Mouse (Mus musculus): ENCODE results near the gene Tuba1b. TPM values are rescaled to one million over a fixed set of nuclear protein-coding genes. Genes with fewer than 3 reads are reported as not detected.

The Tuba1b gene
- polyA plus RNA-seq, 1 experiment, result 694 TPM

DNA sequence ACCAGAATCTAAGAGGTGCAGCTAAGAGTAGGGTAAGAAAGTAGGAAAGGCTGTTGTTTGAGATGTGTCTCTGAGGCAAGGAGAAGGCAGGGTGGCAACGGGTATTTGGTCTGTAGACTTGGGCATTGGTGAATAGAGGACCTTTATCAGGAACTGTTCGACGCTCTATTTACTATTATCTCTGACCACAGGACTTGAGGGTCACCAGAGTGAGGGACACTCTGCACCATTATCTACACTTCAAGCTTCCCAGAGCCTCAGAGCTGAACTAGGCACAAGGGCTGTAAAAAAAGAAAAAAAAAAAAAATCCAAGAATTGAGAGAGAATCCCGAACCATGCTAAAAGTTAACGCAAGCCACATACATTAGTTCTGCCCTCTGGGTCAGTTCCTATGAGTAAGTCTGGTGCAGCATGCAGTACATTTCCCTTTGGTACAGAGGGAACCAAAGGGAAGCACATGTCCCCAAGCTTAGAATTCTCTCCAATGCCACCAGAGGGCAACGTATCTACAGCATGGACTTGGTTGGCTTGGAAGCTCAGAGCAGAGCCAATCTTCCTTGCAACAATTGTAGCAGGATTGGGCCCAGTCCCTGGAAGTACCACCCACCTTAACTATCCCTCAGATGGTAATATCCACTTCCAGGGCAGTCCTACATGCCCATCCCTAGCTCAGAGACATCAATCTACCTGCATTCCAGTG, 42.3 kb downstream of the Tuba1b start:
- peak; percentile 54; the same call in 1 of the 2 replicates for TF ChIP-seq CTCF (IDR thresholded peaks at IDR 0.05; ENCODE audit: extremely low read depth, insufficient read depth, insufficient read length, insufficient replicate concordance)
- TF ChIP-seq POLR2A (IDR thresholded peaks at IDR 0.05; ENCODE audit: low read depth, low read length), result no peak
- H3K4me3 ChIP-seq (ENCODE audit: extremely low read depth, insufficient read depth, insufficient read length), result no peak overlapping the region
- peak; percentile 46 to 53 for DNase-seq (ENCODE audit: low read depth in 1 of 2, low spot score in 2 of 2)
- H3K27me3 ChIP-seq (ENCODE audit: control insufficient read depth, insufficient read depth, low read length), result peaks cover 17% of the 10 kb centered on the region
- H3K27ac ChIP-seq (ENCODE audit: insufficient read depth, low read length), result no peak overlapping the region
- peaks cover 10% of the 10 kb centered on the region; the same call in 1 of the 2 replicates for H3K4me1 ChIP-seq (ENCODE audit: control insufficient read depth, insufficient read depth, insufficient read length)
- WGBS, result 26% methylated on average over 6 of the region's 6 CpGs
- H3K36me3 ChIP-seq (ENCODE audit: control insufficient read depth, insufficient read depth, low read length), result no peaks in the 10 kb centered on the region

DNA sequence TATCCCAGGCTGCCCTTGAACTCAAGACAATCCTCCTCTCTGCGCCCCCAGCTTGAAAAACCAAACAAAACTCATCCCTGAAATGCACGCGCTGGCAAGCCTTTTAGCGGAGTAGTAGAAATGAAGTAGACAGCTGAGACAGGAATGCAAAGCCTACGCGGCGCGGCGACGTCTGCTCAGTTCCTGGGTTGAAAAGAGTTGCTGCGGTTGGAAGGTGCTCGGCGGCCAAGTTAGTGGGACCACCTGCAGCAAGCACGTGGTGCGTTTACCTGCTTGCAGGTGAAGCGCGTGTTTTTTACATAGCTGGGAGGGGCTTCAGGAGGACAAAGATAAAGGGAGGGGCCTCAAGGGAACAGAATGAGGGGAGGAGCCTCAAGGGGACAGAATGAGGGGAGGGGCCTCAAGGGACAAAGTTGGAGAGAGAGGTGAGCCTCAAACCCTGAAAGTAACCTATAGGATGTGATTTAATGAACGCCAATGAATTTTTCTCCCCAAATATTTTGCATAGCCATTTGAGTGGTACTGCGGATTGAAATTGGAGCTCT, 43.1 kb downstream of the Tuba1b start:
- Histone ChIP-seq H3K36me3 (ENCODE audit: control insufficient read depth, insufficient read depth, low read length) (no peaks in the 10 kb centered on the region), H3K4me1 (ENCODE audit: control insufficient read depth, insufficient read depth, insufficient read length) (peaks cover 10% of the 10 kb centered on the region; the same call in 1 of the 2 replicates), H3K27me3 (ENCODE audit: control insufficient read depth, insufficient read depth, low read length) (peaks cover 16% of the 10 kb centered on the region), H3K27ac (ENCODE audit: insufficient read depth, low read length) (no peak overlapping the region), H3K4me3 (ENCODE audit: extremely low read depth, insufficient read depth, insufficient read length) (no peak overlapping the region)
- no peak for DNase-seq (ENCODE audit: low read depth in 1 of 2, low spot score in 2 of 2)
- TF ChIP-seq CTCF (IDR thresholded peaks at IDR 0.05; ENCODE audit: extremely low read depth, insufficient read depth, insufficient read length, insufficient replicate concordance), result no peak
- WGBS, result 40% methylated on average over 19 of the region's 19 CpGs

GRCm38 (mm10) chr15:98887526-98887925, 46.8 kb downstream of the Tuba1b start:
- H3K27ac ChIP-seq (ENCODE audit: insufficient read depth, low read length), result no peak overlapping the region
- no peak for TF ChIP-seq CTCF (IDR thresholded peaks at IDR 0.05; ENCODE audit: extremely low read depth, insufficient read depth, insufficient read length, insufficient replicate concordance)
- TF ChIP-seq POLR2A (IDR thresholded peaks at IDR 0.05; ENCODE audit: low read depth, low read length), result no peak
- H3K36me3 ChIP-seq (ENCODE audit: control insufficient read depth, insufficient read depth, low read length), result no peaks in the 10 kb centered on the region
- no peak overlapping the region for H3K4me3 ChIP-seq (ENCODE audit: extremely low read depth, insufficient read depth, insufficient read length)
- WGBS, result 84% methylated on average over 7 of the region's 7 CpGs
- H3K27me3 ChIP-seq (ENCODE audit: control insufficient read depth, insufficient read depth, low read length), result no peaks in the 10 kb centered on the region
- no peak for DNase-seq (ENCODE audit: low read depth in 1 of 2, low spot score in 2 of 2)
- H3K4me1 ChIP-seq (ENCODE audit: control insufficient read depth, insufficient read depth, insufficient read length), result no peaks in the 10 kb centered on the region

GRCm38 (mm10) chr15:98886667-98887387, 47.5 kb downstream of the Tuba1b start:
- Histone ChIP-seq H3K4me1 (ENCODE audit: control insufficient read depth, insufficient read depth, insufficient read length) (no peaks in the 10 kb centered on the region), H3K36me3 (ENCODE audit: control insufficient read depth, insufficient read depth, low read length) (no peaks in the 10 kb centered on the region), H3K27me3 (ENCODE audit: control insufficient read depth, insufficient read depth, low read length) (no peaks in the 10 kb centered on the region), H3K4me3 (ENCODE audit: extremely low read depth, insufficient read depth, insufficient read length) (no peak overlapping the region), H3K27ac (ENCODE audit: insufficient read depth, low read length) (no peak overlapping the region)
- WGBS, result 78% methylated on average over 8 of the region's 8 CpGs
- no peak for DNase-seq (ENCODE audit: low read depth in 1 of 2, low spot score in 2 of 2)
- TF ChIP-seq POLR2A (IDR thresholded peaks at IDR 0.05; ENCODE audit: low read depth, low read length) (no peak), CTCF (IDR thresholded peaks at IDR 0.05; ENCODE audit: extremely low read depth, insufficient read depth, insufficient read length, insufficient replicate concordance) (no peak)

GRCm38 (mm10) chr15:98884106-98884505, 50.3 kb downstream of the Tuba1b start:
- no peak for TF ChIP-seq CTCF (IDR thresholded peaks at IDR 0.05; ENCODE audit: extremely low read depth, insufficient read depth, insufficient read length, insufficient replicate concordance)
- TF ChIP-seq POLR2A (IDR thresholded peaks at IDR 0.05; ENCODE audit: low read depth, low read length), result no peak
- Histone ChIP-seq H3K4me1 (ENCODE audit: control insufficient read depth, insufficient read depth, insufficient read length) (peaks cover 3% of the 10 kb centered on the region; the same call in 1 of the 2 replicates), H3K4me3 (ENCODE audit: extremely low read depth, insufficient read depth, insufficient read length) (no peak overlapping the region), H3K27me3 (ENCODE audit: control insufficient read depth, insufficient read depth, low read length) (no peaks in the 10 kb centered on the region), H3K36me3 (ENCODE audit: control insufficient read depth, insufficient read depth, low read length) (no peaks in the 10 kb centered on the region), H3K27ac (ENCODE audit: insufficient read depth, low read length) (no peak overlapping the region)
- DNase-seq (ENCODE audit: low read depth in 1 of 2, low spot score in 2 of 2), result no peak
- WGBS, result 95% methylated on average over 1 of the region's 1 CpGs

- Histone ChIP-seq H3K27ac (ENCODE audit: insufficient read depth, low read length) (no peak overlapping the region), H3K4me1 (ENCODE audit: control insufficient read depth, insufficient read depth, insufficient read length) (peaks cover 3% of the 10 kb centered on the region; the same call in 1 of the 2 replicates), H3K27me3 (ENCODE audit: control insufficient read depth, insufficient read depth, low read length) (no peaks in the 10 kb centered on the region), H3K36me3 (ENCODE audit: control insufficient read depth, insufficient read depth, low read length) (no peaks in the 10 kb centered on the region), H3K4me3 (ENCODE audit: extremely low read depth, insufficient read depth, insufficient read length) (no peak overlapping the region)
- no peak for DNase-seq (ENCODE audit: low read depth in 1 of 2, low spot score in 2 of 2)
- no peak for TF ChIP-seq POLR2A (IDR thresholded peaks at IDR 0.05; ENCODE audit: low read depth, low read length)
- no peak for TF ChIP-seq CTCF (IDR thresholded peaks at IDR 0.05; ENCODE audit: extremely low read depth, insufficient read depth, insufficient read length, insufficient replicate concordance)
Measured at GRCm38 (mm10) chr15:98883661-98884060, 50.7 kb downstream of the Tuba1b start.

Data from spleen, adult 2 months (tissue).